Mouse (Mus musculus) forebrain, postnatal 0 days (tissue): ENCODE measurements around the gene Dmtf1. TPM values are rescaled to one million over a fixed set of nuclear protein-coding genes. Genes with fewer than 3 reads are reported as not detected.

Experiments used
- ATAC-seq: fragments of 200-750 bp; cut with Nextera tagmentation; 2 replicates; pipeline ENCODE4 v1.8.0; 2017; ENCODE audit warnings: mild to moderate bottlenecking, moderate library complexity
- DNase-seq: peaks from one replicate; pipeline ENCODE4 v3.0.0-alpha.2; 2015
- H3K27ac ChIP-seq: fragments of 300-500 bp; sonication (generic); 2 replicates; pipeline ENCODE4 v1.5.1; 2014; ENCODE audit warnings: low read depth, mild to moderate bottlenecking, antibody characterized with exemption, low read length, moderate library complexity, mixed read lengths
- H3K27me3 ChIP-seq: fragments of 300-500 bp; sonication (generic); 2 replicates; pipeline ENCODE4 v1.6.1; 2014; ENCODE audit warnings: mild to moderate bottlenecking, low read length, mixed read lengths; ENCODE audit not compliant: insufficient read depth
- H3K36me3 ChIP-seq: fragments of 300-500 bp; sonication (generic); 2 replicates; pipeline ENCODE4 v1.6.1; 2014; ENCODE audit warnings: mild to moderate bottlenecking, moderate library complexity; ENCODE audit not compliant: insufficient read depth
- H3K4me1 ChIP-seq: fragments of 300-500 bp; sonication (generic); 2 replicates; pipeline ENCODE4 v1.6.1; 2014; ENCODE audit warnings: antibody characterized with exemption; ENCODE audit not compliant: insufficient read depth
- H3K4me2 ChIP-seq: fragments of 300-500 bp; sonication (generic); 2 replicates; pipeline ENCODE4 v1.6.1; 2014; ENCODE audit warnings: low read depth, mild to moderate bottlenecking, moderate library complexity
- H3K4me3 ChIP-seq: fragments of 300-500 bp; sonication (generic); 2 replicates; pipeline ENCODE4 v1.5.1; 2014; ENCODE audit warnings: low read depth, low read length, mixed read lengths
- H3K9ac ChIP-seq: fragments of 300-500 bp; sonication (generic); 2 replicates; pipeline ENCODE4 v1.6.1; 2014; ENCODE audit warnings: mild to moderate bottlenecking
- H3K9me3 ChIP-seq: fragments of 300-500 bp; sonication (generic); 2 replicates; pipeline ENCODE4 v1.6.1; 2016; ENCODE audit warnings: low read length
- CTCF ChIP-seq: sonication (generic); IDR thresholded peaks from 2 replicates; pipeline ENCODE4 v1.5.1; 2016; ENCODE audit warnings: antibody characterized with exemption, control low read depth, low read depth
- WGBS: fragments of 180-500 bp; shearing (Covaris S2); extraction: QIAGEN DNeasy Blood & Tissue Kit; methylation state at CpG from one replicate; pipeline ENCODE4 v1.1.7; 2014; 5-methylcytosine and 5-hydroxymethylcytosine counted together
- polyA plus RNA-seq: library from polyadenylated mRNA; unstranded; fragments of >200 nt; fragmentation: Nextera tagmentation; extraction: Ambion mirVana; gene quantifications from 2 replicates; pipeline ENCODE4 v1.2.1, GENCODE M21; 2015
- total RNA-seq: library from RNA; depleted of rRNA; stranded (reverse); fragments of >200 nt; gene quantifications from 2 replicates; pipeline ENCODE4 v1.2.3, GENCODE M21; 2014

Gene Dmtf1
- total and polyA plus RNA-seq, 2 experiments from 2014 or later: 31.0 to 66.9 TPM

DNA sequence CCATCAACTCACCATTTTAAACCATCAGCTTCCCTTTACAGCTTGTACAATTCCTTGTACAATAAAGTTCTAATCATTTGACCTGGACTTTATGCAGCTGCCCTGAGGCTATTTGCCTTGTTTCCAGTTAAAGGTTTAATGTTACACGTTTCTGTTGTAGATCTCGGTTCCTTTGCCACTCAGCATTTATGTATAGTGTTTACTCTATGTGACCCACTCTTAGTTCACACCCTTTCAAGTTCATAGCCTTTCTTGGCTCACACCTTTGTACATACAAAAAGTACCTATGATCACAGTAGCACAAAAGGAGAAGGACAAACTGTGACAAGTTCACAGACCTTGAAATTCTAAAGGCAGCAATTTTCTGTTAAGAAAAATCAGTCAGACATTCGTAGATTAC is 26.0 kb downstream of the Dmtf1 start:
- Histone ChIP-seq H3K9ac (no peak overlapping the region), H3K9me3 (no peaks in the 10 kb centered on the region), H3K4me2 (no peak overlapping the region), H3K36me3 (peaks cover 39% of the 10 kb centered on the region), H3K27ac (no peak overlapping the region), H3K4me3 (no peak overlapping the region), H3K4me1 (no peaks in the 10 kb centered on the region), H3K27me3 (no peaks in the 10 kb centered on the region)
- no peak for TF ChIP-seq CTCF
- WGBS: 86% methylated on average over 3 of the region's 3 CpGs
- ATAC-seq (no peak), DNase-seq (no peak)

- TF ChIP-seq CTCF: no peak
- no peaks in the 10 kb centered on the region for H3K27me3 ChIP-seq
- no peak overlapping the region for H3K4me2 ChIP-seq
- no peak overlapping the region for H3K4me3 ChIP-seq
- H3K4me1 ChIP-seq: no peaks in the 10 kb centered on the region
- H3K9me3 ChIP-seq: no peaks in the 10 kb centered on the region
- ATAC-seq (no peak), DNase-seq (no peak)
- H3K9ac ChIP-seq: no peak overlapping the region
- no peak overlapping the region for H3K27ac ChIP-seq
- peaks cover 53% of the 10 kb centered on the region for H3K36me3 ChIP-seq
- 79% methylated on average over 7 of the region's 7 CpGs for WGBS
Observed at GRCm38 (mm10) chr5:9131786-9132185, 29.8 kb downstream of the Dmtf1 start.

DNA sequence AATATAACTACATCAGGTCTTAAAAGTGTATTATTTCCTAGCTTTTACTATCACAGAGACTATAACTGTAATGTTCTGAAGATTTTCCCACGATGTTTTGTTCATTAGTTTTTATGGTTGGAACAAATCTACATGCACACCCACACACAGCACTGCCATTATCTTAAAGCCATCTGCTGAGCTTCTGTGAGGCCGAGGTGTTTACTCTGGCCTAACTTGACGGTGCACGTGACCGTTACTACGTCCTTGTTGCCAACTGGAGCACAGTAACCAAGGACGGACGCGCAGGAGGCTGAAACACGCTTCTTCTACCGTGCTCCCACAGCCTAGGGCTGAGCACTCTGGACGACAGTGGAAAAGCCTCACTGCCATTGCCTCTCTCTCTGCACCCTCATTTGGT is 33.0 kb downstream of the Dmtf1 start:
- Histone ChIP-seq H3K36me3 (peaks cover 55% of the 10 kb centered on the region), H3K9ac (no peak overlapping the region), H3K9me3 (no peaks in the 10 kb centered on the region), H3K4me2 (no peak overlapping the region), H3K4me1 (no peaks in the 10 kb centered on the region), H3K4me3 (no peak overlapping the region), H3K27ac (no peak overlapping the region), H3K27me3 (no peaks in the 10 kb centered on the region)
- WGBS: 90% methylated on average over 12 of the region's 12 CpGs
- no peak for TF ChIP-seq CTCF
- DNase-seq (no peak), ATAC-seq (no peak)

- Histone ChIP-seq H3K36me3 (peaks cover 71% of the 10 kb centered on the region), H3K27me3 (no peaks in the 10 kb centered on the region), H3K9ac (no peak overlapping the region), H3K4me1 (no peaks in the 10 kb centered on the region), H3K9me3 (no peaks in the 10 kb centered on the region), H3K4me3 (no peak overlapping the region), H3K4me2 (no peak overlapping the region), H3K27ac (no peak overlapping the region)
- TF ChIP-seq CTCF: no peak
- 80% methylated on average over 2 of the region's 2 CpGs for WGBS
- DNase-seq: no peak
- ATAC-seq: no peak
Observed at GRCm38 (mm10) chr5:9124134-9124533, 37.4 kb downstream of the Dmtf1 start.

GRCm38 (mm10) chr5:9114162-9114561 is 47.4 kb downstream of the Dmtf1 start:
- H3K9ac ChIP-seq: no peak overlapping the region
- no peak overlapping the region for H3K4me2 ChIP-seq
- no peaks in the 10 kb centered on the region; the same call in 1 of the 2 replicates for H3K4me1 ChIP-seq
- no peaks in the 10 kb centered on the region for H3K27me3 ChIP-seq
- peaks cover 12% of the 10 kb centered on the region for H3K36me3 ChIP-seq
- no peak for TF ChIP-seq CTCF
- 0 out of 2 replicates have a peak, but pooled peaks have one; percentile 12 for ATAC-seq
- H3K27ac ChIP-seq: no peak overlapping the region
- H3K9me3 ChIP-seq: no peaks in the 10 kb centered on the region
- H3K4me3 ChIP-seq: no peak overlapping the region
- peak; percentile 11 for DNase-seq
- WGBS: 39% methylated on average over 6 of the region's 6 CpGs

GRCm38 (mm10) chr5:9111759-9112158 is 49.8 kb downstream of the Dmtf1 start:
- no peaks in the 10 kb centered on the region; the same call in 1 of the 2 replicates for H3K4me1 ChIP-seq
- H3K27ac ChIP-seq: no peak overlapping the region
- H3K4me3 ChIP-seq: no peak overlapping the region
- no peak overlapping the region for H3K9ac ChIP-seq
- WGBS: 19% methylated on average over 5 of the region's 5 CpGs
- H3K27me3 ChIP-seq: no peaks in the 10 kb centered on the region
- H3K4me2 ChIP-seq: no peak overlapping the region
- ATAC-seq (peak; percentile 85), DNase-seq (peak; percentile 70)
- H3K36me3 ChIP-seq: no peaks in the 10 kb centered on the region
- no peaks in the 10 kb centered on the region for H3K9me3 ChIP-seq
- peak; percentile 84 for TF ChIP-seq CTCF

GRCm38 (mm10) chr5:9111285-9111684 is 50.3 kb downstream of the Dmtf1 start:
- no peaks in the 10 kb centered on the region for H3K36me3 ChIP-seq
- no peak overlapping the region for H3K9ac ChIP-seq
- no peak for TF ChIP-seq CTCF
- H3K4me2 ChIP-seq: no peak overlapping the region
- H3K4me3 ChIP-seq: no peak overlapping the region
- H3K4me1 ChIP-seq: no peaks in the 10 kb centered on the region; the same call in 1 of the 2 replicates
- ATAC-seq: no peak
- no peaks in the 10 kb centered on the region for H3K9me3 ChIP-seq
- DNase-seq: no peak
- WGBS: 67% methylated on average over 2 of the region's 2 CpGs
- H3K27ac ChIP-seq: no peak overlapping the region
- no peaks in the 10 kb centered on the region for H3K27me3 ChIP-seq
